Mouse (Mus musculus): Measurements from ENCODE around the gene Sap25. TPM values are rescaled to one million over a fixed set of nuclear protein-coding genes. Genes with fewer than 3 reads are reported as not detected.

Gene Sap25
- total RNA-seq, 2 experiments from 2014 or later: 2.7 to 4.5 TPM

DNA sequence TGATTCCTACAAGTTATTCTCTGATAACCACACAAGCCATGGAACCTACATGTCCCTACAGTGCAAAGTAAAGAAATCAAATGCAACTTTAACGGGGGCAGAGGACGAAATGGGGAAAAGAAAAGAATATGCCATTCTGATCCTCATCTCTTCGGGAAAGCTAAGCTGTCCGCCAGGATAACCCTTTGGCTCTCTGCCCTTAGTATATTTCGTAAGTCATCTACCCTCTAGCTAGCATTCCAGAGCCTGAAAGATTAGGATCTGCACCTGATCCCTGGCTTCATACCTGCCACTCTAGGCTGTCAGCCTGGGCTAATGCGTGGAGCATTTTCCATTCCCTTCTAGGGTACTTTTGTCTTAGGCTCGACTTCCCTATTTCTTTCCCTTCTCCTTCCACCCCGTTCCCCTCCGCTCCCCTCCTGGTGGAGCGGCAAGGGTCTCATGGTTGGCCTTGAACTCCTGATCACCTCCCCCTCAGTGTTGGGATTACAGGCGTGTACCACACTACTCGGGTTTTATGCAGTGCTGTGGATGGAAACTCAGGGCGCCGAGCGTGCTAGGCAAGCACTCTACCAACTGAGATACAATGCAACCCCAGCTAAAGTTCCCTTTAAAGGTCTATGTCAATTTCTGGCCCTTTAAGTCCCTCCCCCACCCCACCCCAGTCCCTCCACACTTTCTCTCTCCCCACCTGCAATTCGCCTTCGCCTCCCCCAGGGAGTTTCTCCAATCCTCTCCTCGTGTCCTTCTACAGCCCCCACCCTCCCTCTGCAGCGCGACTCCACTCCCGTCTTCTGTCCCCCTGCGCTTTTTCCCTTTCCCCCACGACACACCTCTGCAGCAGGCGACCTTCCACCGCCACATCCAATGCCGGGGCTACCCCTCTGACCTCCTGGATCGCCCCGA, 42.5 kb downstream of the Sap25 start:
- DNase-seq (ENCODE audit: extremely low spot score in 1 of 2, low spot score in 2 of 2): peak in 1 of 2 experiments; percentile 55
- intact Hi-C loops (cut with DNase I): loop anchor here (5.0 kb wide), 1 partner anchor 54 kb away; no protein-coding TSS in a partner anchor

DNA sequence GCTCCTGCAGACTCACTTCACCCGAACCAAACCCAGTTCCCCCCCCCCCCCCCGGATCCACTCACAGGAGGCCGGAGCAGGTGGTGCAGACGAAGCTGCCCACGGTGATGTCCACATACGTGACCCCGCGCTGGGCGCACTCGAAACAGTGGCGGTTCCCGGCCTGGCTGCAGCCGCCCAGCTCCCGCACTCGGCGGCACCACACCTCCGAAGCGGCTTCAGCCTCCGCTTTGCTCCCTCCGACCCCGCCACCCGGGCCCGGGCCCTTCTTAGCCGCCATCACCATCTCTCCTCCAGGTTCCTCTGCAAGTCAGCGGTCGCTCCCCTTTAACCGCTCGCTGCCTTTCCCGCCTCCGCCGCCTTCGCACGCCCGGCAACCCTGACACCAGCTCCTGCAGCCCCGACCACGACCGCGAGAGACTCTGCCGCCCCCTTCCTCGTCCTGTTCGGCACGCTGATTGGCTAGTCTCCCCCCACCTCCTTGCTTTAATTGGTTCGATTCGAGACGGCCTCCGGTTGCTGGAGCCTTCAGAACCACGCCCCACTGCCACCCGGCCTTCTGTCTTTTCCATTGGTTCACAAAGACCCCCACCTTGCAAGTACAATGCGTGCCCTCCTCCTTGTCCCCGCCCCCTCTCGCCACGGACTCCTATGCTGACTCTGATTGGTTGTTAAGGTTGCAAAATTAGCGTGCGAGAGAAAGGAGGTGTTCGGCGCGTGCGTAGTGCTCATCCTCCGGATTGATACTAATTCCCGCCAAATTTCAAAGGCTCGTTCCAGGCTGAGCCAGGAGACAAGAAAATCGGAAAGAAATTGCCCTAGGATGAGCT, 43.4 kb downstream of the Sap25 start, which contains the start of gene Agfg2:
Gene Agfg2, minus strand, starts transcription at position 433 of the 830 bp plus-strand sequence.
- DNase-seq (ENCODE audit: extremely low spot score in 1 of 2, low spot score in 2 of 2): peak; percentile 100
- intact Hi-C loops (cut with DNase I): loop anchor here (5.0 kb wide), 1 partner anchor 53 kb away; no protein-coding TSS in a partner anchor

DNA sequence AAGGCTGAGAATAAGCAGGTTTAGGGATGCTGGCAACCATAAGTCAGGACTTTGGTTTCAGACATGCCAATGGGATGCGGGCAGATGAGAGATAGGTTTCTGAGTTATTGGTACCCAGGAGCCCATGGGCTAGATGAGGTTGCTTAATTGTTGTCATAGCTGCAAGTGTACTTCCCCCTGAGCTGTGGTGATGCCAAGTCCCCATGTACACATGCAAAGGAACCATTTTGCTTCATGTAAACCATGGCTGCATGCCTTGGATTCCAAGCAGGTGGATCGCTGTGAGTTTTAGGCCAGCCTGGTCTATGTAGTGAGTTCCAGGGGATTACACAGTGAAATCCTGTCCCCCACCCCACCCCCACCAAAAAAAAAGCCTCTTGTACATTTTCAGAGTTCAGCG, 44.5 kb downstream of the Sap25 start:
- DNase-seq (ENCODE audit: extremely low spot score in 1 of 2, low spot score in 2 of 2): no peak
- intact Hi-C loops (cut with DNase I): no loop called here

DNA sequence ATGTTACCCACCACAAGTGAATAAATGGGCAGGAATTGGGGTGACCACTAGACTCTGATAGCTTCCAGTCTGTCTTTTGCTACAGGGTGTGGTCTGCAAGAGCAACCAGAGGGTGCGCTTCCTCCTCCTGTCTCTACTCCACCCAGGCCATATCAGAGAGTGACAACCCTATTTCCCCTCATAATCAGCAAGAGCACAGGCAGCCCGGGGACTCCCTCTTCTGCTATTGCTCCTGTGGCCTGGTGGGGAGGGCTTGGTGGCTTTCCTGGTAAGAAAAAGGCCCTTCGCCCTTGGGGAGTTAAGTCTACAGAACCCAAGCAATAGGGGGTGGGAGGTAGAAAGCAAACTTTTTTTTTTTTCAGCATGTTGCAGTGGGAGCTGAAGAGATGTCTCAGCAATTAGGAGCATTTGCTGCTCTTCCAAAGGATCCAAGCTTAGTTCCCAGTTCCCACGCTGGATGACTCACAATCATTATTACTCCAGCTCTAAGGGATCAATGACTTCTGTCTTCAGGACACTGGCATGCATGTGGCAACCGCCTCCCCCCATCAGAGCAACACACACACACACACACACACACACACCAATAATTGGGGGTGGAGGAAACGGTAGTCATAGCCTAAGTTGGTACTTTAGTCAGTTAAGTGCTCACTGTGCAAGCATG, 45.1 kb downstream of the Sap25 start:
- DNase-seq (ENCODE audit: extremely low spot score in 1 of 2, low spot score in 2 of 2): no peak
- intact Hi-C loops (cut with DNase I): no loop called here

DNA sequence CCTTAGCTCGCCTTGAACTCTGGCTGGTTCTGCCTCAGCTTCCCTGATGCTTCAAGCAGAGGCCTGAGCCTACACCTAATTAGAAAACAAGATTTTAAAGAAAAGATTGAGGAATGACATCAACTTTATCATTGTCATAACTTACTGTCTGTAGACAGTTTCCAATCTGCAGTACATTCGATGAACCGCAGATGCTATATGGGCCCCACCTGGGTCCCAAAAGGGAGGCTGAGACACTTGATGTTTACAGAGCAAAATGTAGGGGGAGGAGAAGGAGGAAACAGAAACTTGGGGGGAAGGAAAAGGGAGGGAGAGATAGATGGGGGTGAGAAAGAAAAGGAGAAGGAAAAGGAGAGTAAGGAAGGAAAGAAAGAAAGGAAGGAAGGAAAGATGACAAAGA, 48.8 kb downstream of the Sap25 start:
- intact Hi-C loops (cut with DNase I): no loop called here
- no peak for DNase-seq (ENCODE audit: extremely low spot score in 1 of 2, low spot score in 2 of 2)

DNA sequence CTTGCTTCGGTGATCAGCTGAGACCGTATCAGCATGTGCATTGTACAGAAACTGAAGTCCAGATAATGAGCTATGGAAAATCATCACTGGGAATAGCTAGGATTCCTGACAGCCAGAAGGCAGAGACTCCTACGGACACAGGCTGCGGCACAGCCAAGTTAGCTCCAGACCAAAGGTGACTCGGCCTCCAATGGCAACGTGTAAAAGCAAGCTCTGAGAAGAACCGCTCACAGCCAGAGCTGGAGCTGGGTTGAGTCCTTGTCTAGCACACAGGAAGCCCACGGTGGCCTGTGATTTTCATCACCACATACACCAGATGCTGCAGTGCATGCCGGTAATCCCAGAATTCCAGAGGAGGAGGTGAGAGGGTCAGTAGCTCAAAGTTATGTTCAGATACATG, 49.4 kb downstream of the Sap25 start:
- intact Hi-C loops (cut with DNase I): no loop called here
- DNase-seq (ENCODE audit: extremely low spot score in 1 of 2, low spot score in 2 of 2): no peak

DNA sequence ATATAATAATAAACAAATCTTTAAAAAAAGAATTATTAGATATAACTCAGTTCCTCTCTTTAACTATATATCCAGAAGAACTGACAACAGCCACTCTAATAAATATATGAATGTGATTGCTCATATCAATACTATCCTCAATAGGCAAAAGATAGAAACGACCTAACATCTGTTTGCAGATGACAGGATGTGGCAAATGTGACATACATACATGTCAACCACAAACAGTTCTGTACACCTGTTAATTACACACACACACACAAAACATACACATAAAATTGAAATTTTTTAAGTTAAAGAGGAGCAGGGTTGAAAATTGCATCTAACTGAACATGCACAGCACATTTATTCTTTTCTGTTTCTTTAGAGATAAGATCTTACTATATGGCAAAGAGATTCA, 50.7 kb downstream of the Sap25 start:
- intact Hi-C loops (cut with DNase I): no loop called here
- no peak for DNase-seq (ENCODE audit: extremely low spot score in 1 of 2, low spot score in 2 of 2)

Other genes starting within 250 kb of the Sap25 start
- gene Zan, start 164.3 kb upstream of the Sap25 start, total RNA-seq (2021): under 1 TPM; 0.47 to 0.69 TPM
- 10 to 100 TPM; 36.5 to 36.8 TPM for gene Pop7, start 138.8 kb upstream of the Sap25 start, total RNA-seq (2021)
- gene Gigyf1, start 122.8 kb upstream of the Sap25 start, total RNA-seq (2021): 10 to 100 TPM; 43.0 TPM
- gene Epo, start 108.1 kb upstream of the Sap25 start, total RNA-seq (2021): not detected
- 1,000 to 10,000 TPM in 1 of 2 experiments, 100 to 1,000 TPM in 1; 996 to 1,005 TPM for gene Gnb2, start 107.8 kb upstream of the Sap25 start, total RNA-seq (2021)
- gene Actl6b, start 87.8 kb upstream of the Sap25 start, total RNA-seq (2021): 100 to 1,000 TPM; 151 to 152 TPM
- gene Tfr2, start 71.5 kb upstream of the Sap25 start, total RNA-seq (2021): 10 to 100 TPM; 23.7 to 26.7 TPM
- gene Mospd3, start 40.3 kb upstream of the Sap25 start, total RNA-seq (2021): 10 to 100 TPM; 38.8 to 43.1 TPM
- gene Pcolce, start 27.6 kb upstream of the Sap25 start, total RNA-seq (2021): 10 to 100 TPM; 11.4 to 12.3 TPM
- under 1 TPM; 0.19 to 0.26 TPM for gene Fbxo24, start 12.3 kb upstream of the Sap25 start, total RNA-seq (2021)
- gene Lrch4, start 12.2 kb upstream of the Sap25 start, total RNA-seq (2021): 10 to 100 TPM; 15.1 to 15.6 TPM
- 1 to 10 TPM; 4.4 to 5.6 TPM for gene Gm20605, start 12.2 kb upstream of the Sap25 start, total RNA-seq (2021)
- under 1 TPM in 1 of 2 experiments, not detected in 1; 0.36 TPM for gene Irs3, start 4.4 kb downstream of the Sap25 start, total RNA-seq (2021)
- gene Agfg2, start 43.4 kb downstream of the Sap25 start, total RNA-seq (2021): 10 to 100 TPM; 33.3 to 36.5 TPM
- 100 to 1,000 TPM; 116 to 119 TPM for gene Nyap1, start 100.3 kb downstream of the Sap25 start, total RNA-seq (2021)
- gene Tsc22d4, start 104.4 kb downstream of the Sap25 start, total RNA-seq (2021): 100 to 1,000 TPM; 112 to 120 TPM
- 10 to 100 TPM; 28.0 to 28.7 TPM for gene Ppp1r35, start 137.5 kb downstream of the Sap25 start, total RNA-seq (2021)
- 10 to 100 TPM; 30.1 to 35.3 TPM for gene Mepce, start 146.3 kb downstream of the Sap25 start, total RNA-seq (2021)
- 1 to 10 TPM; 5.7 to 6.0 TPM for gene Zcwpw1, start 146.5 kb downstream of the Sap25 start, total RNA-seq (2021)
- gene Pilra, start 194.9 kb downstream of the Sap25 start, total RNA-seq (2021): 1 to 10 TPM in 1 of 2 experiments, under 1 TPM in 1; 0.71 to 1.2 TPM
- not detected for gene Pilrb1, start 216.8 kb downstream of the Sap25 start, total RNA-seq (2021)
- gene Pilrb2, start 230.5 kb downstream of the Sap25 start, total RNA-seq (2021): not detected

Measured in left cerebral cortex, postnatal 10 days (tissue).